Mouse (Mus musculus): ENCODE results near the gene Svop. TPM values are rescaled to one million over a fixed set of nuclear protein-coding genes. Genes with fewer than 3 reads are reported as not detected.

Gene Svop
- total and polyA plus RNA-seq, 2 experiments from 2014 or later: 81.3 to 173 TPM

GRCm38 (mm10) chr5:114035111-114035510, 56.3 kb downstream of the Svop start:
- 38% methylated on average over 10 of the region's 10 CpGs for WGBS
- no peak; the same call in 1 of the 2 replicates for ATAC-seq
- H3K36me3 ChIP-seq (ENCODE audit: insufficient read depth, low read length): no peaks in the 10 kb centered on the region

GRCm38 (mm10) chr5:114034393-114034792, 57.0 kb downstream of the Svop start:
- no peak for TF ChIP-seq CTCF (IDR thresholded peaks at IDR 0.05; ENCODE audit: low read depth)
- Histone ChIP-seq H3K9me3 (ENCODE audit: low read length) (no peaks in the 10 kb centered on the region), H3K27ac (no peak overlapping the region), H3K4me2 (ENCODE audit: low read depth, low read length) (no peak overlapping the region), H3K9ac (replicated peaks; ENCODE audit: low read length) (no peak overlapping the region), H3K4me1 (ENCODE audit: insufficient read depth, low read length) (no peaks in the 10 kb centered on the region), H3K4me3 (ENCODE audit: low read length) (no peak overlapping the region), H3K36me3 (ENCODE audit: insufficient read depth, low read length) (no peaks in the 10 kb centered on the region), H3K27me3 (ENCODE audit: insufficient read depth, low read length) (no peaks in the 10 kb centered on the region)
- DNase-seq (ENCODE audit: low spot score) (no peak), ATAC-seq (no peak)
- 85% methylated on average over 7 of the region's 7 CpGs for WGBS

More at GRCm38 (mm10) chr5:114035111-114035510, 56.3 kb downstream of the Svop start:
- no peak for TF ChIP-seq CTCF (IDR thresholded peaks at IDR 0.05; ENCODE audit: low read depth)
- Histone ChIP-seq H3K27me3 (ENCODE audit: insufficient read depth, low read length) (no peaks in the 10 kb centered on the region), H3K27ac (no peak overlapping the region), H3K9me3 (ENCODE audit: low read length) (no peaks in the 10 kb centered on the region), H3K4me1 (ENCODE audit: insufficient read depth, low read length) (no peaks in the 10 kb centered on the region), H3K9ac (replicated peaks; ENCODE audit: low read length) (no peak overlapping the region), H3K4me3 (ENCODE audit: low read length) (no peak overlapping the region), H3K4me2 (ENCODE audit: low read depth, low read length) (no peak overlapping the region)
- peak; percentile 52 for DNase-seq (ENCODE audit: low spot score)

GRCm38 (mm10) chr5:114032161-114032763, 59.1 kb downstream of the Svop start:
- ATAC-seq: no peak
- H3K27me3 ChIP-seq (ENCODE audit: insufficient read depth, low read length): no peaks in the 10 kb centered on the region
- no peak overlapping the region for H3K27ac ChIP-seq
- TF ChIP-seq CTCF (IDR thresholded peaks at IDR 0.05; ENCODE audit: low read depth): no peak
- H3K36me3 ChIP-seq (ENCODE audit: insufficient read depth, low read length): no peaks in the 10 kb centered on the region
- H3K9me3 ChIP-seq (ENCODE audit: low read length): no peaks in the 10 kb centered on the region
- no peaks in the 10 kb centered on the region for H3K4me1 ChIP-seq (ENCODE audit: insufficient read depth, low read length)
- no peak for DNase-seq (ENCODE audit: low spot score)
- no peak overlapping the region for H3K9ac ChIP-seq (replicated peaks; ENCODE audit: low read length)
- 84% methylated on average over 3 of the region's 3 CpGs for WGBS
- no peak overlapping the region for H3K4me3 ChIP-seq (ENCODE audit: low read length)
- no peak overlapping the region for H3K4me2 ChIP-seq (ENCODE audit: low read depth, low read length)

- Histone ChIP-seq H3K27ac (no peak overlapping the region), H3K27me3 (ENCODE audit: insufficient read depth, low read length) (no peaks in the 10 kb centered on the region), H3K4me2 (ENCODE audit: low read depth, low read length) (no peak overlapping the region), H3K9me3 (ENCODE audit: low read length) (no peaks in the 10 kb centered on the region), H3K4me3 (ENCODE audit: low read length) (no peak overlapping the region), H3K9ac (replicated peaks; ENCODE audit: low read length) (no peak overlapping the region), H3K36me3 (ENCODE audit: insufficient read depth, low read length) (no peaks in the 10 kb centered on the region), H3K4me1 (ENCODE audit: insufficient read depth, low read length) (no peaks in the 10 kb centered on the region)
- TF ChIP-seq CTCF (IDR thresholded peaks at IDR 0.05; ENCODE audit: low read depth): no peak
- DNase-seq (ENCODE audit: low spot score) (no peak), ATAC-seq (no peak)
- 91% methylated on average over 12 of the region's 12 CpGs for WGBS
Observed at GRCm38 (mm10) chr5:114030652-114031051, 60.7 kb downstream of the Svop start.

GRCm38 (mm10) chr5:114028111-114028510, 63.3 kb downstream of the Svop start:
- no peak for TF ChIP-seq CTCF (IDR thresholded peaks at IDR 0.05; ENCODE audit: low read depth)
- Histone ChIP-seq H3K9ac (replicated peaks; ENCODE audit: low read length) (no peak overlapping the region), H3K4me3 (ENCODE audit: low read length) (no peak overlapping the region), H3K9me3 (ENCODE audit: low read length) (no peaks in the 10 kb centered on the region), H3K4me1 (ENCODE audit: insufficient read depth, low read length) (no peaks in the 10 kb centered on the region; the same call in 1 of the 2 replicates), H3K36me3 (ENCODE audit: insufficient read depth, low read length) (no peaks in the 10 kb centered on the region), H3K27ac (no peak overlapping the region), H3K27me3 (ENCODE audit: insufficient read depth, low read length) (no peaks in the 10 kb centered on the region), H3K4me2 (ENCODE audit: low read depth, low read length) (no peak overlapping the region)
- DNase-seq (ENCODE audit: low spot score) (no peak), ATAC-seq (no peak)
- 72% methylated on average over 12 of the region's 12 CpGs for WGBS

- Histone ChIP-seq H3K9ac (replicated peaks; ENCODE audit: low read length) (no peak overlapping the region), H3K4me1 (ENCODE audit: insufficient read depth, low read length) (no peaks in the 10 kb centered on the region; the same call in 1 of the 2 replicates), H3K4me3 (ENCODE audit: low read length) (no peak overlapping the region), H3K9me3 (ENCODE audit: low read length) (no peaks in the 10 kb centered on the region), H3K36me3 (ENCODE audit: insufficient read depth, low read length) (no peaks in the 10 kb centered on the region), H3K4me2 (ENCODE audit: low read depth, low read length) (no peak overlapping the region), H3K27ac (no peak overlapping the region), H3K27me3 (ENCODE audit: insufficient read depth, low read length) (no peaks in the 10 kb centered on the region)
- DNase-seq (ENCODE audit: low spot score) (no peak), ATAC-seq (no peak)
- 86% methylated on average over 12 of the region's 12 CpGs for WGBS
- no peak for TF ChIP-seq CTCF (IDR thresholded peaks at IDR 0.05; ENCODE audit: low read depth)
Observed at GRCm38 (mm10) chr5:114027217-114027944, 64.0 kb downstream of the Svop start.

- Histone ChIP-seq H3K36me3 (ENCODE audit: insufficient read depth, low read length) (no peaks in the 10 kb centered on the region), H3K9ac (replicated peaks; ENCODE audit: low read length) (no peak overlapping the region), H3K27ac (no peak overlapping the region), H3K9me3 (ENCODE audit: low read length) (no peaks in the 10 kb centered on the region), H3K4me2 (ENCODE audit: low read depth, low read length) (0 out of 2 replicates have a peak overlapping the region, but pooled peaks have one; percentile 10), H3K4me3 (ENCODE audit: low read length) (no peak overlapping the region), H3K27me3 (ENCODE audit: insufficient read depth, low read length) (no peaks in the 10 kb centered on the region), H3K4me1 (ENCODE audit: insufficient read depth, low read length) (no peaks in the 10 kb centered on the region; the same call in 1 of the 2 replicates)
- WGBS: 7% methylated on average over 10 of the region's 10 CpGs
- TF ChIP-seq CTCF (IDR thresholded peaks at IDR 0.05; ENCODE audit: low read depth): no peak
- ATAC-seq (peak; percentile 42), DNase-seq (ENCODE audit: low spot score) (peak; percentile 16)
Observed at GRCm38 (mm10) chr5:114024885-114025284, 66.5 kb downstream of the Svop start.
